Mouse (Mus musculus) small intestine, adult 2 months (tissue): ENCODE measurements around the gene Cd70.

Source experiments
- CTCF ChIP-seq: fragments of 200-500 bp; IDR thresholded peaks from 2 replicates; pipeline ENCODE4 v1.5.1; 2012; ENCODE audit warnings: low read depth, mild to moderate bottlenecking, control low read depth, inconsistent platforms, low read length, moderate library complexity, mixed read lengths; ENCODE audit not compliant: insufficient replicate concordance, insufficient read length; ENCODE audit errors: extremely low read depth
- POLR2A ChIP-seq: fragments of 200-500 bp; IDR thresholded peaks from 2 replicates; pipeline ENCODE4 v1.6.1; 2012; ENCODE audit warnings: low read depth, mild to moderate bottlenecking, control low read depth, inconsistent platforms, low read length, moderate library complexity

GRCm38 (mm10) chr17:57096623-57096920 is 53.0 kb downstream of the Cd70 start:
- TF ChIP-seq CTCF (peak; percentile 95), POLR2A (no peak)
